Mouse (Mus musculus) kidney, adult 2 months (tissue): Measurements from ENCODE around the gene Galnt5.

Experiments
- CTCF ChIP-seq: fragments of 200-500 bp; conservative IDR thresholded peaks from 2 replicates; pipeline ENCODE4 v1.5.1; 2011; ENCODE audit warnings: low read depth, mild to moderate bottlenecking, control low read depth, low read length, moderate library complexity, mixed read lengths; ENCODE audit not compliant: insufficient read depth, insufficient read length
- POLR2A ChIP-seq: fragments of 200-500 bp; IDR thresholded peaks from one replicate; pipeline ENCODE4 v1.6.1; 2011; ENCODE audit warnings: low read depth, low read length, control low read depth

- TF ChIP-seq CTCF = peak; percentile 87
- TF ChIP-seq POLR2A = no peak
Observed at GRCm38 (mm10) chr2:58055383-58055782, 57.7 kb downstream of the Galnt5 start.
